Mouse (Mus musculus): ENCODE data around the gene Tsen15. TPM values are rescaled to one million over a fixed set of nuclear protein-coding genes. Genes with fewer than 3 reads are reported as not detected.

Tsen15 gene
- 22.5 and 29.6 TPM in 2 replicates for polyA plus RNA-seq (2012; rRNA removed)

- peak; percentile 24; the same call in 1 of the 2 replicates for TF ChIP-seq POLR2A (IDR thresholded peaks at IDR 0.05; ENCODE audit: borderline replicate concordance, extremely low read depth, insufficient read depth, insufficient read length, poor library complexity, severe bottlenecking)
- no peak for TF ChIP-seq CTCF (IDR thresholded peaks at IDR 0.05; ENCODE audit: borderline replicate concordance, extremely low read depth, insufficient read depth, insufficient read length)
Observed at GRCm38 (mm10) chr1:152386188-152386835, at the start of gene Tsen15. TSS of gene Tsen15 (minus strand) at chr1:152386688.

GRCm38 (mm10) chr1:152434166-152434565 is 47.7 kb upstream of the Tsen15 start:
- no peak for DNase-seq (ENCODE audit: low read depth)

More at GRCm38 (mm10) chr1:152386188-152386835, at the start of gene Tsen15:
- peak; percentile 82 for DNase-seq (ENCODE audit: low read depth)

GRCm38 (mm10) chr1:152429805-152430204 is 43.3 kb upstream of the Tsen15 start:
- no peak for DNase-seq (ENCODE audit: low read depth)
- no peak for TF ChIP-seq CTCF (IDR thresholded peaks at IDR 0.05; ENCODE audit: borderline replicate concordance, extremely low read depth, insufficient read depth, insufficient read length)
- TF ChIP-seq POLR2A (IDR thresholded peaks at IDR 0.05; ENCODE audit: borderline replicate concordance, extremely low read depth, insufficient read depth, insufficient read length, poor library complexity, severe bottlenecking): no peak

More at GRCm38 (mm10) chr1:152434166-152434565, 47.7 kb upstream of the Tsen15 start:
- TF ChIP-seq POLR2A (IDR thresholded peaks at IDR 0.05; ENCODE audit: borderline replicate concordance, extremely low read depth, insufficient read depth, insufficient read length, poor library complexity, severe bottlenecking) (no peak), CTCF (IDR thresholded peaks at IDR 0.05; ENCODE audit: borderline replicate concordance, extremely low read depth, insufficient read depth, insufficient read length) (no peak)

- TF ChIP-seq CTCF (IDR thresholded peaks at IDR 0.05; ENCODE audit: borderline replicate concordance, extremely low read depth, insufficient read depth, insufficient read length): no peak
- no peak for TF ChIP-seq POLR2A (IDR thresholded peaks at IDR 0.05; ENCODE audit: borderline replicate concordance, extremely low read depth, insufficient read depth, insufficient read length, poor library complexity, severe bottlenecking)
- peak; percentile 65 for DNase-seq (ENCODE audit: low read depth)
Observed at GRCm38 (mm10) chr1:152427912-152428581, 41.6 kb upstream of the Tsen15 start.

GRCm38 (mm10) chr1:152423052-152423451 is 36.6 kb upstream of the Tsen15 start:
- TF ChIP-seq CTCF (IDR thresholded peaks at IDR 0.05; ENCODE audit: borderline replicate concordance, extremely low read depth, insufficient read depth, insufficient read length) (no peak), POLR2A (IDR thresholded peaks at IDR 0.05; ENCODE audit: borderline replicate concordance, extremely low read depth, insufficient read depth, insufficient read length, poor library complexity, severe bottlenecking) (no peak)
- DNase-seq (ENCODE audit: low read depth): no peak

- TF ChIP-seq POLR2A (IDR thresholded peaks at IDR 0.05; ENCODE audit: borderline replicate concordance, extremely low read depth, insufficient read depth, insufficient read length, poor library complexity, severe bottlenecking) (no peak), CTCF (IDR thresholded peaks at IDR 0.05; ENCODE audit: borderline replicate concordance, extremely low read depth, insufficient read depth, insufficient read length) (no peak)
- no peak for DNase-seq (ENCODE audit: low read depth)
Observed at GRCm38 (mm10) chr1:152422295-152422694, 35.8 kb upstream of the Tsen15 start.

GRCm38 (mm10) chr1:152417602-152418001 is 31.1 kb upstream of the Tsen15 start:
- TF ChIP-seq POLR2A (IDR thresholded peaks at IDR 0.05; ENCODE audit: borderline replicate concordance, extremely low read depth, insufficient read depth, insufficient read length, poor library complexity, severe bottlenecking): no peak
- TF ChIP-seq CTCF (IDR thresholded peaks at IDR 0.05; ENCODE audit: borderline replicate concordance, extremely low read depth, insufficient read depth, insufficient read length): no peak
- peak; percentile 18 for DNase-seq (ENCODE audit: low read depth)

- TF ChIP-seq POLR2A (IDR thresholded peaks at IDR 0.05; ENCODE audit: borderline replicate concordance, extremely low read depth, insufficient read depth, insufficient read length, poor library complexity, severe bottlenecking) (no peak), CTCF (IDR thresholded peaks at IDR 0.05; ENCODE audit: borderline replicate concordance, extremely low read depth, insufficient read depth, insufficient read length) (no peak)
- DNase-seq (ENCODE audit: low read depth): no peak
Observed at GRCm38 (mm10) chr1:152416306-152416904, 29.9 kb upstream of the Tsen15 start.

GRCm38 (mm10) chr1:152414451-152414850 is 28.0 kb upstream of the Tsen15 start:
- peak; percentile 75 for DNase-seq (ENCODE audit: low read depth)
- no peak for TF ChIP-seq POLR2A (IDR thresholded peaks at IDR 0.05; ENCODE audit: borderline replicate concordance, extremely low read depth, insufficient read depth, insufficient read length, poor library complexity, severe bottlenecking)
- no peak for TF ChIP-seq CTCF (IDR thresholded peaks at IDR 0.05; ENCODE audit: borderline replicate concordance, extremely low read depth, insufficient read depth, insufficient read length)

GRCm38 (mm10) chr1:152413961-152414360 is 27.5 kb upstream of the Tsen15 start:
- no peak for DNase-seq (ENCODE audit: low read depth)
- TF ChIP-seq POLR2A (IDR thresholded peaks at IDR 0.05; ENCODE audit: borderline replicate concordance, extremely low read depth, insufficient read depth, insufficient read length, poor library complexity, severe bottlenecking) (no peak), CTCF (IDR thresholded peaks at IDR 0.05; ENCODE audit: borderline replicate concordance, extremely low read depth, insufficient read depth, insufficient read length) (no peak)

GRCm38 (mm10) chr1:152413116-152413515 is 26.6 kb upstream of the Tsen15 start:
- TF ChIP-seq CTCF (IDR thresholded peaks at IDR 0.05; ENCODE audit: borderline replicate concordance, extremely low read depth, insufficient read depth, insufficient read length): no peak
- no peak for TF ChIP-seq POLR2A (IDR thresholded peaks at IDR 0.05; ENCODE audit: borderline replicate concordance, extremely low read depth, insufficient read depth, insufficient read length, poor library complexity, severe bottlenecking)
- DNase-seq (ENCODE audit: low read depth): no peak
